In genomic region chr12:44268728-44269302, GRCm38 (mm10) we compare ENCODE assay signal across 8 mouse cellular contexts. TPM values are rescaled to one million over a fixed set of nuclear protein-coding genes. Genes with fewer than 3 reads are reported as not detected.
DNase-seq lines count a peak whose midpoint lies in the region; ATAC-seq and TF ChIP-seq lines count a peak whose summit lies in the region.

No protein-coding gene starts in this region.

- H3K9me3 ChIP-seq in forebrain, embryonic 15.5 days, result no peaks in the 10 kb centered on the region
- H3K9me3 ChIP-seq in lung, embryonic 14.5 days (ENCODE audit: low read depth, low read length), result no peaks in the 10 kb centered on the region

- peaks cover 15% of the 10 kb centered on the region; the same call in 1 of the 2 replicates for H3K4me1 ChIP-seq in forebrain, embryonic 15.5 days
- H3K4me1 ChIP-seq in lung, embryonic 14.5 days (ENCODE audit: insufficient read depth), result no peaks in the 10 kb centered on the region
- peaks cover 2% of the 10 kb centered on the region; the same call in 1 of the 2 replicates for H3K4me1 ChIP-seq in olfactory bulb, adult 2 months (ENCODE audit: control insufficient read depth, insufficient read depth, low read length)
- no peaks in the 10 kb centered on the region for H3K4me1 ChIP-seq in thymus, adult 2 months (replicated peaks; ENCODE audit: control insufficient read depth, insufficient read depth, low read length)

- WGBS in forebrain, embryonic 15.5 days, result under 1% methylated on average over 38 of the region's 38 CpGs
- WGBS in lung, embryonic 14.5 days, result under 1% methylated on average over 38 of the region's 38 CpGs
- under 1% methylated on average over 38 of the region's 38 CpGs for WGBS in olfactory bulb, adult 2 months
- under 1% methylated on average over 38 of the region's 38 CpGs for WGBS in thymus, adult 2 months

- intact Hi-C loops in heart, postnatal 36 days (cut with DNase I), result loop anchor here (1.0 kb wide), 1 partner anchor 59 kb away; the partner anchor contains the start of gene Dnajb9

- H3K4me2 ChIP-seq in forebrain, embryonic 15.5 days (replicated peaks), result peak overlapping the region; percentile 74
- H3K4me2 ChIP-seq in lung, embryonic 14.5 days, result peak overlapping the region; percentile 75

- no peak for TF ChIP-seq CTCF in layer of hippocampus, adult 2 months (conservative IDR thresholded peaks at IDR 0.05)
- TF ChIP-seq CTCF in lung, embryonic 14.5 days (IDR thresholded peaks at IDR 0.05; ENCODE audit: low read depth), result no peak
- peak; percentile 18; the same call in 1 of the 2 replicates for TF ChIP-seq CTCF in olfactory bulb, adult 2 months (IDR thresholded peaks at IDR 0.05; ENCODE audit: insufficient read depth, low read depth, low read length)
- 0 out of 2 replicates have a peak, but pooled peaks have one; percentile 45 for TF ChIP-seq CTCF in thymus, adult 2 months (IDR thresholded peaks at IDR 0.05; ENCODE audit: borderline replicate concordance, control insufficient read depth, extremely low read depth, insufficient read depth, low read length, poor library complexity)

- H3K27me3 ChIP-seq in forebrain, embryonic 15.5 days, result no peaks in the 10 kb centered on the region
- no peaks in the 10 kb centered on the region for H3K27me3 ChIP-seq in lung, embryonic 14.5 days (ENCODE audit: insufficient read depth, low read length)
- no peaks in the 10 kb centered on the region for H3K27me3 ChIP-seq in thymus, adult 2 months (ENCODE audit: control insufficient read depth, insufficient read depth, low read length)

- peak; percentile 82 for TF ChIP-seq POLR2A in olfactory bulb, adult 2 months (IDR thresholded peaks at IDR 0.05; ENCODE audit: insufficient read depth, low read depth, low read length)
- peak; percentile 88 for TF ChIP-seq POLR2A in thymus, adult 2 months (IDR thresholded peaks at IDR 0.05; ENCODE audit: control insufficient read depth, extremely low read depth, insufficient read depth, low read length, poor library complexity)

- ATAC-seq in forebrain, embryonic 15.5 days (replicated peaks), result peak; percentile 99
- ATAC-seq in lung, embryonic 14.5 days (ENCODE audit: insufficient read depth), result peak; percentile 99

- H3K36me3 ChIP-seq in forebrain, embryonic 15.5 days, result no peaks in the 10 kb centered on the region
- H3K36me3 ChIP-seq in lung, embryonic 14.5 days (ENCODE audit: insufficient read depth), result no peaks in the 10 kb centered on the region
- no peaks in the 10 kb centered on the region for H3K36me3 ChIP-seq in thymus, adult 2 months (ENCODE audit: control insufficient read depth, insufficient read depth, low read length)

- H3K27ac ChIP-seq in forebrain, embryonic 15.5 days (replicated peaks), result peak overlapping the region; percentile 99
- H3K27ac ChIP-seq in layer of hippocampus, adult 2 months, result peak overlapping the region; percentile 99
- peak overlapping the region; percentile 97 for H3K27ac ChIP-seq in lung, embryonic 14.5 days (ENCODE audit: low read depth)
- H3K27ac ChIP-seq in olfactory bulb, adult 2 months (ENCODE audit: insufficient read depth, low read depth, low read length), result peak overlapping the region; percentile 91
- H3K27ac ChIP-seq in thymus, adult 2 months (ENCODE audit: control insufficient read depth, insufficient read depth, low read length), result peak overlapping the region; percentile 76

- peak; percentile 98 for DNase-seq in ES-CJ7 (ENCODE audit: low read depth, low spot score)
- DNase-seq in cerebellum, adult 11 months, result peak; percentile 98
- DNase-seq in heart, postnatal 36 days, result peak; percentile 100
- peak; percentile 99 to 100 for DNase-seq in layer of hippocampus, adult 2 months (ENCODE audit: low spot score in 2 of 2)
- DNase-seq in lung, embryonic 14.5 days, result peak; percentile 100
- DNase-seq in thymus, adult 2 months, result peak; percentile 100

- peak overlapping the region; percentile 96 for H3K9ac ChIP-seq in forebrain, embryonic 15.5 days (replicated peaks)
- H3K9ac ChIP-seq in lung, embryonic 14.5 days, result peak overlapping the region; percentile 82

- H3K4me3 ChIP-seq in forebrain, embryonic 15.5 days, result peak overlapping the region; percentile 99
- peak overlapping the region; percentile 76 for H3K4me3 ChIP-seq in layer of hippocampus, adult 2 months
- peak overlapping the region; percentile 72 for H3K4me3 ChIP-seq in lung, embryonic 14.5 days (ENCODE audit: low read depth, low read length)
- peak overlapping the region; percentile 90 for H3K4me3 ChIP-seq in olfactory bulb, adult 2 months (ENCODE audit: insufficient read depth, low read depth, low read length)
- peak overlapping the region; percentile 82 for H3K4me3 ChIP-seq in thymus, adult 2 months (ENCODE audit: control insufficient read depth, insufficient read depth, low read length)

RNA-seq across cellular contexts. Expression of gene Pnpla8, which starts 47.6 kb away (rescaled TPM):
- 137 and 148 TPM in 2 replicates for polyA plus RNA-seq in forebrain, embryonic 15.5 days (2015; fragmentation: Nextera tagmentation; extraction: Ambion mirVana)
- 100 to 1,000 TPM; 146 to 161 TPM for total RNA-seq in heart, postnatal 36 days (2021)
- total RNA-seq in layer of hippocampus, adult 2 months (2021), result 100 to 1,000 TPM; 110 to 116 TPM
- polyA plus RNA-seq in lung, embryonic 14.5 days (2014; fragmentation: Nextera tagmentation; extraction: Ambion mirVana), result 52.6 and 63.5 TPM in 2 replicates
- polyA plus RNA-seq in olfactory bulb, adult 2 months (2012; ENCODE audit: insufficient read depth, insufficient read length, low replicate concordance, missing spikeins), result 354 and 440 TPM in 2 replicates
- 8.1 and 10.5 TPM in 2 replicates for polyA plus RNA-seq in thymus, adult 2 months (2012; rRNA removed)

RNA-seq across cellular contexts. Expression of gene Dnajb9, which starts 58.7 kb away (rescaled TPM):
- 30.4 and 31.5 TPM in 2 replicates for polyA plus RNA-seq in forebrain, embryonic 15.5 days (2015; fragmentation: Nextera tagmentation; extraction: Ambion mirVana)
- 10 to 100 TPM; 42.5 to 45.6 TPM for total RNA-seq in heart, postnatal 36 days (2021)
- total RNA-seq in layer of hippocampus, adult 2 months (2021), result 10 to 100 TPM; 38.2 to 40.3 TPM
- 17.1 and 23.5 TPM in 2 replicates for polyA plus RNA-seq in lung, embryonic 14.5 days (2014; fragmentation: Nextera tagmentation; extraction: Ambion mirVana)
- not detected in 2 replicates for polyA plus RNA-seq in olfactory bulb, adult 2 months (2012; ENCODE audit: insufficient read depth, insufficient read length, low replicate concordance, missing spikeins)
- polyA plus RNA-seq in thymus, adult 2 months (2012; rRNA removed), result 1.9 and 2.4 TPM in 2 replicates

RNA-seq across cellular contexts. Expression of gene Nrcam, which starts 59.9 kb away (rescaled TPM):
- 107 and 112 TPM in 2 replicates for polyA plus RNA-seq in forebrain, embryonic 15.5 days (2015; fragmentation: Nextera tagmentation; extraction: Ambion mirVana)
- under 1 TPM; 0.30 to 0.94 TPM for total RNA-seq in heart, postnatal 36 days (2021)
- 100 to 1,000 TPM; 510 to 546 TPM for total RNA-seq in layer of hippocampus, adult 2 months (2021)
- polyA plus RNA-seq in lung, embryonic 14.5 days (2014; fragmentation: Nextera tagmentation; extraction: Ambion mirVana), result 19.8 and 20.6 TPM in 2 replicates
- 445 and 867 TPM in 2 replicates for polyA plus RNA-seq in olfactory bulb, adult 2 months (2012; ENCODE audit: insufficient read depth, insufficient read length, low replicate concordance, missing spikeins)
- 0.40 and 0.97 TPM in 2 replicates for polyA plus RNA-seq in thymus, adult 2 months (2012; rRNA removed)

Comparison
In these comparisons a context has a peak if more than half of its experiments do, and no peak if none do; other contexts are left out.
1. Peak in every context shown above with its lines: DNase-seq, ATAC-seq, H3K4me3 ChIP-seq and H3K27ac ChIP-seq.
2. CTCF ChIP-seq: peak in olfactory bulb, adult 2 months (single experiment) and thymus, adult 2 months (single experiment); none in layer of hippocampus, adult 2 months (single experiment) and lung, embryonic 14.5 days (single experiment).
3. RNA of gene Nrcam, which starts 59.9 kb away (polyA plus RNA-seq): 445 to 867 TPM in olfactory bulb, adult 2 months, 107 to 112 TPM in forebrain, embryonic 15.5 days and 19.8 to 20.6 TPM in lung, embryonic 14.5 days; 0.40 to 0.97 TPM in thymus, adult 2 months; every median in the first group is over 10 times any median in the second.